Mouse (Mus musculus) ES-E14 (cell line): Measurements from ENCODE around the gene Senp3.

Experiments used
- CHD2 ChIP-seq: IDR thresholded peaks from 2 replicates; pipeline ENCODE4 v1.6.1; 2014; ENCODE audit warnings: mild to moderate bottlenecking, low read depth, low read length, inconsistent platforms
- ZC3H11A ChIP-seq: IDR thresholded peaks from 2 replicates; pipeline ENCODE4 v1.6.1; 2012; ENCODE audit warnings: low read depth, mild to moderate bottlenecking, inconsistent platforms, low read length, borderline replicate concordance

GRCm38 (mm10) chr11:69715482-69715881 lies 33.6 kb upstream of the Senp3 start:
- TF ChIP-seq CHD2 (no peak), ZC3H11A (peak; percentile 91)
